Mouse (Mus musculus): ENCODE data around the gene Tax1bp3. TPM values are rescaled to one million over a fixed set of nuclear protein-coding genes. Genes with fewer than 3 reads are reported as not detected.

Gene Tax1bp3
- total RNA-seq (2021), result 100 to 1,000 TPM in 1 of 2 experiments, 10 to 100 TPM in 1; 89.1 to 105 TPM

DNA sequence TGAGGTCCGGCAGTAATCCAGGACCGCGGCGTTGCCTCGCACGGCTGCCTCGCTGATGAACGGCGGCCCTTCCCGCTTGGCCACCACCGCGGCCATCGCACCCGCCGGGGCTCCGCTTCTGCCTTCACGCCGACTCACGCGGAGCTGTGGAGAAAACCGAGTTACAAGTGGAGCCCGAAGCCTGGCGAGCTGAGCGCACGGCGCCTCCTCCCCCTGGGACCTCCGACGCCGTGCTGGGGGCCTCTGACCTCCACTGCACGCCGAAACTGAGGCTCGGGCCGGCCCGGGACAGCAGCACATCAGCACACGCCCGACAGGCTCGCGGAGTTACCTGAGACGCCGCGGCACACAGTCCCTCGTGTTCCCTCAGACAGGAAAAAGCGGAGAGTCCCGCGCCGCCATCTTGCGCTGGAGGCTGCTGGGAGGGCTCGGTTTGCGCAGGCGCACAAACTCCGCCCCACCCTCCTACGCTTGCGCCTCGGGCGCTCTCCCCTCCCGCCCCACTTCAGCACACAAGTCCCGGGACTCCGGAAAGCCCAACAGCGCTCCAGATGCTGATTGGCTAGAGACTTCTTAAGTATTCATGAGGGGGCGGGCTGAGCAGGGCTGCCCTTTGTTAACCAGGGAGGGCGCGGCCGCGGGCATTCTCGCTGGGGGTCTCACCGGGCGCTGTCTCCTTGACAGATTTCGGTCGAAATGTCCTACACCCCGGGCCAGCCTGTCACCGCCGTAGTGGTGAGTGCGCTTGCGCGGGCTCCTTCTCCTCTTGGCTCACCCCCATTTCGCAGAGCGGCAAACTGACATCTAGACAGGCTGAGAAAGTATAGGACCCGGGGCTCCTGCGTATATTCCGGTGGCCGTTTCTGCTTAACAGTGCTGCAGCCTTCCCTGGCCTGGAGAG is at the start of gene Tax1bp3, which contains the start of gene Emc6:
Gene Tax1bp3, plus strand, starts transcription at position 476 of the 901 bp plus-strand sequence.
Gene Emc6, minus strand, starts transcription at position 430 of the 901 bp plus-strand sequence.
- intact Hi-C loops (cut with DNase I), result no loop called here
- DNase-seq, result peak; percentile 97

DNA sequence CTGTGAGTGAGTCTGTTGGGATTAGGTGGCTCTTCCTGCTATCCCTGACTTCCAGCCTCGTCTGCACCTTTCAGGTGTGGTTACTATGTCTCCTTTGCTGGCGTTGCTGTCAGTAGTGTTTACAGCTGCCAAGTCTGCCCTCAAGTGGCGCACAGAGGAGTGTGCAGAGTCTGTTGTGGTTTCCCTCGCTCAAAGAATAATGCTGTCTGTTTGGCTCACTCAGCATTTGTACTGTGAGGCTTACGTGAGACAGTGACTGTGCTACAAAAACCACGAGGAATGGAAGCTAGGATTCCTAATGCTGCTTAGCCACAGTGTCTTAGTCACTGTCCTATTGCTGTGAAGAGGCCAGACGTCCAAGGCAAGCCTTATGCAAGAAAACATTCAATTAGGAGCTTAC is 45.9 kb upstream of the Tax1bp3 start:
- intact Hi-C loops (cut with DNase I), result no loop called here
- DNase-seq, result peak; percentile 45 to 49

DNA sequence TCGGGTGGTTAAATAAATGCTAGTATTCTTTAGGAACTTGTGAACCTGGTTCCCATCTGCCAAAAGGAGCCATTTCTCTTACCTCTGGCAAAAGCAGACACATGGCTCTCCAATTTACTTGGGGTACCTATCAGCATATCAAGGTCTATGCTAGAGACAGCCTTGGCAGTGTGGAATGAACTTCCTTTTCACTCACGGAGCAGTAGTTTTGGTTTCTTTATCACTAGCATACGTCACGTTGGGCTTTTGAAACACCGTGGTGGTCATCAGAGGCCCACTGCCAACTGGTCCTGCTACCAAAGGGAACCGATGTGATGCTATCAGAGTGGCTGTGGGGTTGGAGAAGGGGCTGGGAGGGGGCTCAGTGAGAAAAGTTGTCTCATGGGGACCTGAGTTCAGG is 43.9 kb upstream of the Tax1bp3 start:
- intact Hi-C loops (cut with DNase I), result no loop called here
- no peak for DNase-seq

DNA sequence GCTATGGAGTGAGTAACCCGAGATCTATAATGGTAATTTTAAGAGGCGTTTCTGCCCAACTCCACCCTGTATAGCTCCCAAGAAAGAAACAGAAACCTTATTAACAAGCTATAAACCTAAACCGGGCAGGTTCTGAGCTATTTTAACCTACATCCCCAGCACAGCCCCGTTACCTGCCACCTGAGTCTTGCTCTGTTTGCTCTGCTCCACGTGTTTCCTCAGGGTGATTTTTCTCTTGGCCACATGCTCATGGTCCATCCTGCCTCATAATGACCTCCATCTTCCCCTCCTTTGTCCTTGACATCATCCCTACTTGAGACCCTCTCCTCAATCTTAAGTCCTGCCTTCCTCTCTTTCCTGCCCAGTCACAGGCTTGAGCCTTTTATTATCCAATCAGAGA is 42.7 kb upstream of the Tax1bp3 start:
- no peak for DNase-seq
- intact Hi-C loops (cut with DNase I), result no loop called here

DNA sequence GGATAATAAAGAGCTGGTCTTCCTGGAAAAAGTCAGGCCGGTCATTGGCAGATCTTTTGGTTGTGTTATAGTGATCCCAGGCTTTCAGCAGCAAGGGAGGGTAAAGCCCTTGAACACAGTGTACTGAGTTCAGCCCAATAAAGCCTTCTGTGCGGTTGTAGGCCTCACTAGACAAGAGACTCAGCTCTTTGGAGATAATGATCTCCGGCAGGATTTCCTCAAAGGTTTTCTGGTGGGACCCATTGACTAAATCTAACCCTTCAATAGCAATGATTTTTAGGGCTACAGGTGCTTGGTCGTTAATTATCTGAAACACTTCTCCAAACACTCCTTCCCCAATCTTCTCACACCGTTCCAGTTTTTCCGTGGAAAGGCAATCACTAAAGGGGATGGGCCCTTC is 40.3 kb upstream of the Tax1bp3 start:
- DNase-seq, result no peak
- intact Hi-C loops (cut with DNase I), result no loop called here

DNA sequence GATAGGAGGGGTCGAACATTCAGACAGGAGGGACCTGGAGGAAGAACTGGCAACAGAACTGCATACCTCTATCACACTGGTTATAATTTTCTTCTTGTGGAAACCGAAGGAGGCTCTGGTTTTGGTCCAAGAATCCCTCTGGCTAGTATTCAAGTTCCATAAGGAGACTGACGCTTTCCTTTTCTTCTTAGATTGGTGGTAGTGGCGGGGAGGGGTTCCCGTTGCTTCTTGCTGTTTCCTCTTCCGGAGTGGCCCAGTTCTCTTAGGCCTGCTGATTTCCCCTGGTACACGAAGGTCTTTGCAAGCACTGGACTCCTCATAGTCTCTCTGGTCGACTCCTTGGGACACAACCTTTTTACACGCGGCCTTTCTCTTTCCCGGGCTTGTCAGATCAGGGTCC is 39.8 kb upstream of the Tax1bp3 start:
- intact Hi-C loops (cut with DNase I), result no loop called here
- DNase-seq, result peak; percentile 8 to 20

DNA sequence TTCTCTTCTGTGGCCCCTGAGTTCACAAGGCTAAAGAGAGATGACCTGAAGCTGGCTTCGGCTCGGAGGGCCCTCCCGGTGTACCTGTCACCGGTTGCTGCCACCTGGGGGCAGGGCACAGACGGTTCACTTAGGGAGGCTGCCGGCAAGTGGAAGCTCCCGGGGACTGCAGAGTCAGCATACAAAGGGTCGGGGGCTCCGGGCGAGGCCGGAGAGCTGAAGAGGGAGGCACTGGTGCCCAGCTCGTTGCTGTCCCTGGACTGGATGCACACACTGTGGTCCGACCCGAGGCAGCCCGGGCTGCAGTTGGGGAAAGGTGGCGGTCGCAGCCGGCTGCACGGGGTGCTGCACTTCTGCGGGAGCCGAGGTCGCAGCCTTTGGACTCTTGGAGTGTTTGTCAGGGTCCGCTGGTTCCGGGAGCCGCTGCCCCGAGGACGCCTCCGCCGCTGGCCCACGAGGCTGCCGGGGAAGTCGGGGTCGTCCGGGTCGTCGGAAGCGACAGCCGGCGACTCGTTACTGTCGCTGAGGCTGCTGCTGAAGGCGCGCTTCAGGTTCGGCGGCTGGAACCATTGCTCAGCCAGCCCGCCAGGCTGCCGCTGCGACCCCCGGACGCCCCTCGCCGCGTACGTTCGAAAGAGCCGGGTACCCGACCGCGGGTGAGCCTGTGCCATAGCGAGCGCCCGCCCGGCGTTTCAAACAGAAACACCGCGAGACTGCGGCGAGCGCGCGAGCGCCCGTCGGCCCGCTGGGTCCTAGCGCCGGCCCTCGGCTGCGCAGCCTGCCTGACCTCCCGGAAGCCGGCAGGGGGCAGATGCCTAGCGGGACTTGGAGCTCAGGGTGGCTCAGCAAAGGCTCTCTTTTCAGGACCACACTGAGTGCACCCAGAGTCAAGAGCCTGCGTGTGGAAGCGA is 39.0 kb upstream of the Tax1bp3 start, which contains the start of gene Haspin:
Gene Haspin, minus strand, starts transcription at position 704 of the 911 bp plus-strand sequence.
- intact Hi-C loops (cut with DNase I), result loop anchor here (1.0 to 2.0 kb wide), 4 partner anchors 23 to 1233 kb away; partner anchors contain the start of gene P2rx5
- DNase-seq, result peak; percentile 94 to 95

DNA sequence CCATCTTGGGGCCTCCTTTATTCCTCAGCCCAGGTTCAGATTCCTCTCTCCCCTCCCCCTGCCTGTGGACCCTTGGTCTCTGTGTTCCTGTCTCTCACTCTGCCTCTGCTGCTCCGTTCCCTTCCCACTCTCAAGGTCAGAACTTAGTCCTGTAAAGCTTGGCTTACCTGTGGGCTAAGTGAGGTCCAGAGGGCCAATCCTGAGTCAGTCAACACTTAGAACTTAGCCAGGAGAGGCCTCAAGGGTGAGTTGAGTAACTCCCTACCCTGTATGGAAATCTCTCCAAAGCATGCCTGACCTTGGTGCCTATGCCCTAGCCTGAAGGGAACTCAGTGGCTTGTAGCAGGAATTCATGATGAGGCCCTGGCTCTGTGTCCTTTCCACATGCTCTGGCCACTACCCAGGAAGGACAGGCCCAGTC is 32.6 kb upstream of the Tax1bp3 start:
- peak; percentile 15 to 22 for DNase-seq
- intact Hi-C loops (cut with DNase I), result no loop called here

DNA sequence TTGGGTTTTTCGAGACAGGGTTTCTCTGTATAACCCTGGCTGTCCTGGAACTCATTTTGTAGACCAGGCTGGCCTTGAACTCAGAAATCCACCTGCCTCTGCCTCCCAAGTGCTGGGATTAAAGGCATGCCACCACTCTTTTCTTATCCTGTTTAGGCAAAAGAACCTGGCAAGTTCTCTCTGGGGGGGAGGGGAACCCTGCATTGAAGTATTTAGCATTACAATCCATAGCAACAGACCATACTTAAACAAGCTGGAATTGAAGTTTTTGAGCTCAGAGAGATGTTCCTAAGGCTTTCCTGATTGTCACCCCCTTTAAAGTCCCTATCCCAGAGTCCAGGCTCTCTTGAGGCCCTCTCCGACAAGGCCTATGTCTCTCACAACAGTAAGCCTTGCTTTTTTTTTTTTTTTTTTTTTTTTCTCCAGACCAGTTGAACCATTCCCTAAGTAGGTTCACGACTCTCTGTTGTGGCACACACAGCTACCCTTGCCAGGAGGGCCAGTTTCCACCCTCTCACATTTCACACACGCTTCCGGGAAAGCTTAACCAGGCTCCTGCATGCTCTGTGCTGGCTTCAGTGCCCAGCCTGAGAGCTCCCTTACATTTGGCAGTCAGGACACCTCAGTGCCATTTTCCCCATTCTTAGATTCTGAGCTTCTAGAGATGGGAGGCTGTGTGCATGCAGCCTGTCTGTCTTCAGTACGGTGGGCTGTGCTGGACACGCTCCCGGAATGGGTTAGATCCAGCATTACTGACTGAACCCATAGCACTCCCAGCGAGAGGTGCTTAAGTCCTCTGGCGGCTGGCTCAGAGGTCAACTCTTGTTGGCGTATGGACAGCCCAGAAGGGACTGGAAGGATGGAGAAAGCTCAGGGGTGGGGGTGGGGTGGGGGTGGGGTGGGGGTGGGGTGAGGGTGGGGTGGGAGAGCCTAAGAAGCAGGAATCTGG is 30.6 kb upstream of the Tax1bp3 start:
- DNase-seq, result no peak
- intact Hi-C loops (cut with DNase I), result no loop called here

DNA sequence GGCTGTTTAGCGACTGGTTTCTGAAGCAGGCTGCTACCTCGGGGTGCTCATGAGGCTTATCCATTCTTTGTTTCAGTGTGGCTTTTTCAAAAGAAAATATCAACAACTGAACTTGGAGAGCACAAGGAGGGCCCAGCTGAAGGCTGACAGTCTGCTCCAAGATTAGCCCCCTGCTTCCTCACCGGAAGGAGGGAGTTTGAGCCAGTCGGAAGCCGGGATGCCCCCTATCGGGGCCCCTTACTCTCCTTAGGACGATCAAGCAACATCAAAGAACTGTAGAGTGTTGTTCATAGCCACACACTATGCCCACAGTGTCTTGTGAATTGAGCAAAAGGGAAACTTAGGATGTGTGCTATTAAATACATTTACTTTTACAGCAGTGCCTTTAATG is 29.9 kb upstream of the Tax1bp3 start:
- intact Hi-C loops (cut with DNase I), result no loop called here
- DNase-seq, result no peak

DNA sequence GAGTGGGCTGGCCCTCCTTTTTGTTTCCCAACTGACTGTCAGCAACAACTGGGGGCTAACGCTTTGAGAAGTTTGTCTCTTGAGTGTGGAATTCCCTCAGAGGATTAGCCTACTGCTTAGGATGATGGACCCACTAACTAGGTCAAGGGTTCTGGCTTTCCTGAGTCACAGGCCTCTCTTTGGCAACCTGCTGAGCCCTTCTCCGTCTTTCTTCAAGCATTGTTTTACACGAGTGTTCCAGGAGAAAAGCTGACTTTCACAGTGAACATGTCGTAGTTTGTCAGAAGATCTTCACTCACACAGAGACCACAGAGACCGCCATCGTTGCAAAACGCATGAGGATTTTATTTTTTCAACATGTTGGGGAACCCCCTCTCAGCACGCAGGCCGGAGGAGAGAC is 28.7 kb upstream of the Tax1bp3 start:
- intact Hi-C loops (cut with DNase I), result no loop called here
- DNase-seq, result no peak

DNA sequence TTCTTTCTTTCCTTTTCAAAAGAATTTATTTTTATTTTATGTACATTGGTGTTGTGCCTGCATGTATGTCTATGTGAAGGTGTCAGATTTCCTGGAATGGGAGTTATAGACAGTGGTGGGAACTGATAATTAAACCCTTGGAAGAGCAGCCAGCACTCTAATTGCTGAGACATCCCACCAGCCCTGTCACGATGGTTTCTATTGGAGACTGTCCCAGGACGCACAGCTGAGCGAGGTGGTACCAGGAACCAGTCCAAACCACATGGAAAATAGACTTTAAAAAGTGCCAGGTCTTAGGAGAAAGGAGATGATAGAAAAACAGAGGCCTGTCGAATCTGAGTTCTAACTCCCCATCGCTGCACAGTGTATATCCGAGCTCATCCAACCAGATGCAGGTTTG is 21.8 kb upstream of the Tax1bp3 start:
- intact Hi-C loops (cut with DNase I), result no loop called here

DNA sequence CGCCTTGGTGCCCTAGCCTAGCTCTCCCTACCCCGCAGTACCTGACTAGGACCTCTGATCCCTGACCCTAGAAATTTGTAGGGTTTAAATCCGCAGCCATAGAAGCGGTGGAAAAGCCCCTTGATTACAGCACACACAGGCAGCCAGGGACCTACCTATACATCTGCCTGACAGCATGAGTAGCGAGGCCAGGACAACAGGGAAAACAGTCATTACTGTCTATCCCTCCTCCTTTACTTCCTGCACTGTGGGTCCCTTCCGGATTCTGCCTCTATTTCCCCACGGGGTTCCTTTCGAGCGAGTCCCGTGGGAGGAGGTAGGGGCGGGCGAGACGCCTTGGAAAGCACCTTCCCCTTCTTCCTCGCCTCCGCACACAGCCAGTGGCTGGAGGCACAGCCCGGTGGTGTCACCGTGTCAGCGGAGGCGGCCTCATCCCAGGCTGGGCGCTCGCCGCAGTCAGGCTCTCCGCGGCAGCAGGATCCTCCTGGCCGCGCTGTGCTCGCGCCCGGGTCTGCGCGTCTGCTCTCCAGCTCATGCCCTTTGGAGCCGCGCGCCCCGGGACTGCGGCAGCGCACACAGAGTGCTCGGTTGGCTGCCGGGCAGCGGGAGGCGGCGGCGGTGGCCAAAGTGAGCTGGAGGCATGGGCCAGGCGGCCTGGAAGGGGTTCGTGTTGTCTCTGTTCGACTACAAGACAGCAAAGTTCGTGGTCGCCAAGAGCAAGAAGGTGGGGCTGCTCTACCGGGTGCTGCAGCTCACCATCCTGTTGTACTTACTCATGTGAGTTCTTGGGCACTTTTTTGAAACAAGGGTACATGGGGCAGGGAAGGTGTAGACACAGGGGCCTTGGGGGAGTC is 16.7 kb upstream of the Tax1bp3 start, which contains the start of gene P2rx5:
Gene P2rx5, plus strand, starts transcription at position 465 of the 854 bp plus-strand sequence.
- DNase-seq, result peak; percentile 67 to 69
- intact Hi-C loops (cut with DNase I), result loop anchor here (2.0 kb wide), 1 partner anchor 21 kb away; the partner anchor contains the start of gene Haspin

More for the DNA sequence above, 21.8 kb upstream of the Tax1bp3 start:
- no peak for DNase-seq

DNA sequence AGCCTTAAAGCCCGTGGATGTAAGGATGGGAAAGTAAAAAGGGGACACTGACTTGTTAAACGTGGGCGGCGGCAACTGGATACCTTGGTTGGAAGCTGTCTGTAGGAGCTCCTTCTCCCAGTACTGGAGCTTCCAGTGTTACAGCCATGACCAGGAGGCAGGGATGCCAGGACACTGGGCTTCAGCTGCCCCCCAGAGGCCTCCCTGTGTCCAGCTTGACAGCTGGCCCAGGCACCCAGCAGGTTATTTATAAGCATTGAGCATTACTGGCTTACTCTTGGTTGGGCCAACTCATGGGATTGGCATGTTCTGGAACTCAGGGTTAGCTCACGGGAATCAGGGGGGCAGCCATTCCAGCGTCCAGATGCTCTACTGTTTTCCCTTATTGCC is 16.1 kb upstream of the Tax1bp3 start:
- peak; percentile 76 to 83 for DNase-seq
- intact Hi-C loops (cut with DNase I), result loop anchor here (2.0 kb wide), 1 partner anchor 22 kb away; the partner anchor contains the start of gene Haspin

DNA sequence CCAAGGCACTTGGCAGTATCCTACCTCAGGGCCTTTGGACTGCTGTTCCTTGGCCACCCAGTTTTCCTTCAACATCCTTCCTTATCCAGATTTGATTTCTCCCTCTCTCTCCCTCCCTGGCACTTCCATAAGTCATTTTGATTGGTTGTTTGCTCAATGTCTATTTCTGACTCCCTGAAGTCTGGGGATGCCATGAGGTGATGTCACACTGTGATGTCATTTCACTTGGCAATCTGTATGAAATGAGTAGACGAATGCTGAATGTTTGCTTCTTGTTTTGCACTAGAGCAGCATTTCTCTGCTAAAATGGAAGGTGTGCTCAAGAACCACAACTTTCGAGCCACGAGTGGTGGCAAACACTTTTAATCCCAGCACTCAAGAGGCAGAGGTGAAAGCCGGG is 15.3 kb upstream of the Tax1bp3 start:
- DNase-seq, result peak in 1 of 2 experiments; percentile 32
- intact Hi-C loops (cut with DNase I), result loop anchor here (2.0 kb wide), 1 partner anchor 23 kb away; the partner anchor contains the start of gene Haspin

DNA sequence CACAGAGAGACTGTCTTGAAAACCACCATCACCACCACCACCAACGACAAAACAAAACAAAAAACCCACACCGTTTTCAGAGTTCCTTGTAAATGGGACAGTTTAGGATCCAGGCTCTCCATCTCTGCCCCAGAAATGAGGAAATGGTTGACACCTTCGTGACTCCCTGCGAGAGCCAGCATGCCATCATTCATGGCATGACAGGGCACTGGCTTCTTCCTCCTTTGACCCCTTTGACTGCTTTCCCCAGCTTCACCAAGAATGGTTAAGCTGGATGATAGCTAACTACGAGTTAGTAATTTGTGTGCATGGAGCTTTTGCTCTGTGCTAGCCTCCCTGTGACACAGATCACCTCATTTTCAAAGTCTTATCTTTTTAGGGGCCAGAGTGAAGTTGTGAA is 14.6 kb upstream of the Tax1bp3 start:
- intact Hi-C loops (cut with DNase I), result no loop called here
- DNase-seq, result no peak

DNA sequence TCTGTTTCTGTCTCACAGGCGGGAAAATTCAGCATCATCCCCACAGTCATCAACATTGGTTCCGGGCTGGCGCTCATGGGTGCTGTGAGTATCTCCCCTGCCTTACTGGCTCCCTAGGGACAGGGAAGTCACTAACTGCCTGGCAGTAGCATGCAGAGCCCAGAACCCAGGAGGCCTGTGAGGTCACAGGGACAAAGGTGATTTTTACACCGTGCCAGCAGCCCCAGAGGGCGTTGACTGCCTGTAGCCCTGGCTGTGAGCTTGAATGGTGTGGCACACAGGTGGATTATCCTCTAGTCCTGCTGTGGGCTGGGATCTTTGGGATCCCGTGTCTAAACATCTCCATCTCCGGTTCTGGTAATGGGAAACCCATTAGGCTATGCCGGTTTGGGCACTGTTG is 8.8 kb upstream of the Tax1bp3 start:
- intact Hi-C loops (cut with DNase I), result loop anchor here (2.0 kb wide), 1 partner anchor 29 kb away; the partner anchor contains the start of gene Haspin
- DNase-seq, result no peak

DNA sequence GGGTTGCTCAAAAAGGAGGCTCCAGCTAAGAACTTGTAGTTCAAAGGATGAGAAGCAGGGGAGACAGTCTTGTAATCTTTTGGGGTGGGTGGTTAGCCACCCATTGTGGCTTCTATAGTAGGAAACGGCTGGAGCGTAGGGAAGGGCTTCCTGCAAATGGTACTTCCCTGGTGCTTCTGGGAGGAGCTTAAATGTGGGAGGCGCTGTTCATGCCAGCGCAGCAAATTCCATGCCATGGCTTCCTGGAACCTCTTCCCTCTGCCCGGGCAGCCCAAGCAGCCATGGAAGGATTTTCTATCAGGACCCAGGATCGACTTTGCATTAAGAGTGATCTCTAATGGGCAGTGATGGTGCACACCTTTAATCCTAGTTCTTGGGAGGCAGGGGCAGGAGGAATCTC is 8.3 kb upstream of the Tax1bp3 start:
- intact Hi-C loops (cut with DNase I), result loop anchor here (2.0 kb wide), 1 partner anchor 30 kb away; the partner anchor contains the start of gene Haspin
- no peak for DNase-seq
